Mouse (Mus musculus): ENCODE data around the gene Gm28035.

Gene Gm28035

DNA sequence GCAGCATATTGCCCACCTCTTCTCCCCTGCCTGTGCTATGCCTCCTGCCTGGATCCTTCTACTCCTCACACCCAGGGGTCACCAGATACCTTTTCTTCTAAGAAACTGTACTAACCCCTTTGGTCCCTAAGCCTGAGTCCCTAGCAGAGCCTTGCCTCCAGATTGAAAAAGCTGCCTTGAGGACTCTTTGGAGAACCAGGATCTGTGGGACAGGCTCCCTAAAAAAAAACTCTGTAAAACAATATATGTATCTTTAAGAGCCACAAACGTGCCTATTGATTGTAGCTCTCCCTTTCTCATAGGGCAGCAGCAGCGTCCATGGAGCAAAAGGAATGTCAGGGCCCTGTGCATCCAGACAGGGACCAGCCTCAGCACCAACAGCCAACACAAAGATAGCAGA is at the start of gene Gm28035:
Gene Gm28035, plus strand, starts transcription at position 301 of the 400 bp plus-strand sequence.
- no peak for ATAC-seq (ENCODE audit: low TSS enrichment)

DNA sequence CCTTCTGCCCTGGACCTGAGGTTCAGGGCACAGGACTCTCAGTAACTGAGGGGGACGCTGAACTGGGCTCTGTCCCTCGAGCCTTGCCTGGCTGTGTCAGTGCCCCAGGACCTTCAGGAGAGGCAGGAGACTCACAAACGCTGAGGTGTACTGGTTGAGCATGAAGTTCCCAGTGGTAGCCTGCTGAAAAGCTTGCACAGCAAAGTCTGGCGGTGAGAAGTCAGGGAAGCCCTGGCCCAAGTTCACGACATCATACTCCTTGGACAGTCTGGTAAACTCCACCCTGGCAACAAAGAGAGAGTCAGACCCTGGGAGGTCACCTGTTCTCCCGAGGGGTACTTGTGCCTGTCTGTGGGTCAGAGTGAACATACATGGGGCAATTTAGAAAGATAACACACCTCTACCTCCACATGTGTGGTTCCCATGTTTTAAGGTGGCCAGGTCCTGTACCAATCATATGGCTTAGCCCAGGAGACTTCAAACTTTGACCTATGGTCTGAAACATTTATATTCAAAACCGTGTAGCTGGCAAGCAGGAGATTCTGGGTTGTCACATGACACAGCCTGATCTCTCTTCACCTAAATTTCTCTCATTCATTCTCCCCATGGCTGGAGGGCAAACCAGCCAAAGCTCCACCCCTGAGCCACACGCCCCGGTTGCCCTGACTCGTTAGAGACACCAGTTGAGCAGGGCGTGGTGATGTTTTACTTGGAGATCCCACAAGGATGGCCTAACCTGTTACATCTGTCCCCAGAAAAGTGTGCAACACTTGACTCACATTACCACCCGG is 48.4 kb upstream of the Gm28035 start:
- no peak for ATAC-seq (ENCODE audit: low TSS enrichment)

DNA sequence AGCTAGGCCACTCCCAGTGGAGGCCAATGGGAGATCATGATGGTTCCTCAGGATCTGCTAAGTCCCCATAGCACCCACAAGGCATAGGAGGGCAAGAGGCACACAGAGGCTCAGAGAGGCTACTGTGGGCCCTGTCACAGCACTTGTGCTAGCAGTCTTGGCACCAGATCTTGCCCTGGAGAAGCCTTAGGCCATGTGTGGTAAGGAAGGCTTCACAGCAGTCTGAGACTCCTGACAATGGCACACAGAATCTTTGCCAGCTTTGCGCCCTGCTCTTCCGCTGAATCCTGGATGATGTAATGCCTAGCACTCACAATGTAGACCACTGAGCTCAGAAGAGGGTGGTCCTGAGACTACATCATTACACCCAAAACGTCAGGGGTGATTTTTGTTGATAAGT is 45.7 kb upstream of the Gm28035 start:
- ATAC-seq (ENCODE audit: low TSS enrichment): no peak

DNA sequence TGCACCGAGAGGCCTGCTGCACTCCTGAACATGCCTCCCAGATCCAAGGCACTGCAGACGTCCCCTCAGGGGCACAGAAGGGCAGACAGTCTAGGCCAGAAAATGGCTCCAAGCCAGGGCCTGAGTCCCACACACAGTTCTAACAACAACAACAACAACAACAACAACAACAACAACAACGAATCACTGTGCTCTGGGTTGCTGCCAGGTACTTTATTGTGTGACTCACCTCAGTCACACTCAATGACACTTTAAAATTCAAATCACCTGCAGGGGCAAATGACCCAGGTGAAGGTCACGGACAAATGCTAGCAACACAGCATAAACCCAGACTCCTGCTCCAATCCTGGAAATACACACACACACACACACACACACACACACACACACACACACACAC is 42.3 kb upstream of the Gm28035 start:
- ATAC-seq (ENCODE audit: low TSS enrichment): no peak

DNA sequence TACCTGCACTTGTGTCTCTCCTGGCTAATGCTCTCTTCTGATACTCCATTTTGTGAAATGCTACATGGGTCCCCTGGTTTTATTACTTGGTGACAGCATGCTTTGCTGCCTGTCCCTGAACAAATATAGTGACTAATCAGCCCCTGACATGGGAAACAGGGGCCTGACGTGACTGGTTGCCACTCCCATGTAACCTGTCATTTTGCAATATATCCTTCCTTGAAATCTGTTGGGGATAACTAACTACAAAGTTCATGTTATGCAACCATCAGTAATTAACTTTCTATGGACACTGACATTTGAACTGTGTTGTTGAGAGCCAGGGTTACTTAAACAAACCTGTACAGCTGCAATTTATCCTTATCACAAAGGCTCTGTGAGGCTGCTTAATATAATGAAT is 40.4 kb upstream of the Gm28035 start:
- ATAC-seq (ENCODE audit: low TSS enrichment): no peak

DNA sequence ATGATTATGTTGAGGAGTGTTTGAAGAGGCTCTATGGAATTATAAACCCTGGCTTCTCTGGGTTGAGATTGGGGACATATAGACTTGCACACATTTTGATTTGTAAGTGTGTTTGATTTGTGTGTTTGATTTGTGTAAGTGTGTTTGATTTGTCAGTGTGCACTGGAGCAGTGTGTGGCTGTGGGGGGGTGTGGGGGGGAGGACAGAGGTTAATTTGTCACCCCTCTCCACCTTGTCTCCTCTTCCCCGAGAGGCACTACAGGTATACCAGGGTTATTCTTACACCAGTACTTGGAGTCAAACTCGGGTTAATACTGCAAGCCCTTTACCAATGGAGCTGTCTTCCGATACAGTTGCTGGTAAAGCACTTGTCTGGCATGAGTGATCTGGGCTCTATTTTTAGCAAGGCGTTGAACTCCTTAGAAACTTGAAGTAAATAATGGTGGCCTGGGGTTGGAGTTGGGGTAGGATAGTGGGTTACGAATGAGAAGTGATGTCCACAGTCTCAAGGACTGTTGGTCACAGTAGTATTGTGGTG is 39.9 kb upstream of the Gm28035 start:
- ATAC-seq (ENCODE audit: low TSS enrichment): no peak

DNA sequence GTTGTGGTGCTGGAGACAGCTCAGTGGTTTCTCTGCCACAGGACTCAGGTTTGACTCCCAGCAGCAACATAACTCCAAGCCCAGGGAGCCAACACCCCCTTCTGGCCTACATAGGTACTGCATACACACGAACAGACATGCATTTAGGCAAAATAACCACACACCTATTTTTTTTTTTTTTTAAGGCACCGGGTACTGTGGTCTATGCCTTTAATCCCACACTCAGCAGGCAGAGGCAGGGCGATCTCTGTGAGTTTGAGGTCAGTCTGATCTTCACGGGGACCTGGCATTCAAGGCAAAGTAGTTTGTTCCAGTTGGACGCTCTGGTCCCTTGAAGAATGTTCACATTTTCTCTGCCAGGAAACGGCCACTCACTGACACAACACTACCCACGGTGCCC is 36.9 kb upstream of the Gm28035 start:
- no peak for ATAC-seq (ENCODE audit: low TSS enrichment)

DNA sequence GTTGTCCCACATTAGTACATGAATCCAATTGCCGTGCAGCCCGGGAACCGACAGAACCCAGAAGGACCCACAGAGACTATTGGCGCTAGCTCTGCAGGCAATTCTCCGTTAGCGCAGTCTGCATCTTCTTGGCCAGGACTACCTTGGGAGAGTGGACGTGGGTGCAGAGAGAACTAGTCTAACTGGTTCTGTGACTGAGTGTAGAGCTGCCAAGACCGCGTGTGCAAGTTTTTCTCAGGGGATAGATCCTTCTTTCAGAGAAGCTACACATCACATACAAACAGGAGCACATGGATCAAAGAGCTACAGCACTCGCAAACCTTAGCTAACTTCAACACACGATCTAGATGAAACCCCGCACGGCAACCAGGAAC is 35.1 kb upstream of the Gm28035 start:
- ATAC-seq (ENCODE audit: low TSS enrichment): peak; percentile 75

DNA sequence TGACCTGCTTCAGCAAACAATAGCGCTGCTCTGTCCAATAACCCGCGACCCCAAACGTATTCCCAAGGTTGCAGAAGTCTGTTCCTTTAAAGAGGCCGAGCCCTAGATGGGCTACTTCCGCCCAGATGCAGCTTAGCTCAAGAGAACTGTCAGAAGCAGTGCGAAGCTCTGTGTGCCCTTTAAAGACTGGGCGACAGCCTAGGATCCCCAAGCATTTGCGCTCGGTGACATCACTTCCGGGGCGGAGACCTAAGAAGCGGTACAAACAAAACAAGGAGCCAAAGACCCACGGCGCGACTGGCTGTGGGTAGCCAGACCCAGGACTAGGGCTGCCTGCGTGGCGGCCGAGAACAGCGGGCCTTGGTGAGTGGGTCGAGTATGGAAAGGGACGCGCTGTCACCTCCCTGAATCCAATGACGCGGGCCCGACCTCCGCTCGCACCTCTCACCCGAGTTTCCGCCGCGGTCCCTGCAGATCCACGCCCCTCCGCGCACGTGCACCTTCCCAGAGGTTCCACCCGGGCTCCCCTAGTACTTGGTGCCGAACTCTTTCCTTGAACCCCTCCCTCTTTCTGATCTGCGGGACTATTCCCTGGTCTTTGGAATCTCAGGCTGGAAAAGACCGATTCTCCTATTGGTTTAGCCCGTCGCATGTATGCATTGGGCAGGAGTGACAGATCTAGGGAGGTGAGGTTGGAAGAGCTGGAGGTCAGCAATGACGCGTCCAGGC is 34.6 kb upstream of the Gm28035 start, which contains the start of gene Kyat1:
Gene Kyat1, minus strand, starts transcription at position 219 of the 729 bp plus-strand sequence.
- ATAC-seq (ENCODE audit: low TSS enrichment): peak; percentile 99

DNA sequence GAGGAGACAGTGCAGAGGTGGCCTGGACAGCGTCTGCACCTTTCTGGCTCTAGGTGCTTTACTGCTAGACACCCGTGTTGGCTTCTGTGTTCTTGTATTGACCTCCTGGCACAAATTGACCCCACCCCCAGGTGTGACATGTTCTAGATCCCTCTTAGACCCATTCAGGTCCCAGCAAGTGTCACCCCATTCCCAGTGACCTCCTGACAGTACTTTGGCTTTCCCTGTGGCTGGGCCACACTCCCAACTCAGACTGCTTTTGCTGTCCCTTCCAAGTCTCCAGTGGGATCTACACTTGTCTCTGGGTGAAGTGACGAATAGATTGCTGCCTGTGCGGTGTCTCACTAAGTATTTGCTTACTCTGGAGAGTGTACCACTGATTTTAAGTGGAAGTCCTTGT is 33.0 kb upstream of the Gm28035 start:
- no peak for ATAC-seq (ENCODE audit: low TSS enrichment)

DNA sequence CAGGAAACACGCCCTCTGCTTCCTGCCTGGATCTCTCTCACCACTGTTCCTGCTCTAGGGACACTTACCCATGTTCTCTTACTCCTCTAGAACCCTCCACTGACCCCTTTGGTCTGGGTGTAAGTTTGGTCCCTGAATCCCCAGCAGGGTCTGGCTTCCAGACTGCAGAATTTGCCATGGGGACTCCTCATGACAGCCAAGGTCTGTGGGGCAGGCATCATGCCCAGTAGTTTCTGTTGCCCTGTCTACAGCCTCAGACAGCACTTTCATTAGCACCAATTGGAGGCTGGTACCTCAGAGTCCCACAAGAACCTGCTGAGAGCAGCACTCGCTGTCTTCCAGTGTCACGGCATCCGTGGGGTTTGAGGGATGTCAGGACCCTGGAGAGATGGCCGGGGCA is 32.5 kb upstream of the Gm28035 start:
- ATAC-seq (ENCODE audit: low TSS enrichment): no peak

DNA sequence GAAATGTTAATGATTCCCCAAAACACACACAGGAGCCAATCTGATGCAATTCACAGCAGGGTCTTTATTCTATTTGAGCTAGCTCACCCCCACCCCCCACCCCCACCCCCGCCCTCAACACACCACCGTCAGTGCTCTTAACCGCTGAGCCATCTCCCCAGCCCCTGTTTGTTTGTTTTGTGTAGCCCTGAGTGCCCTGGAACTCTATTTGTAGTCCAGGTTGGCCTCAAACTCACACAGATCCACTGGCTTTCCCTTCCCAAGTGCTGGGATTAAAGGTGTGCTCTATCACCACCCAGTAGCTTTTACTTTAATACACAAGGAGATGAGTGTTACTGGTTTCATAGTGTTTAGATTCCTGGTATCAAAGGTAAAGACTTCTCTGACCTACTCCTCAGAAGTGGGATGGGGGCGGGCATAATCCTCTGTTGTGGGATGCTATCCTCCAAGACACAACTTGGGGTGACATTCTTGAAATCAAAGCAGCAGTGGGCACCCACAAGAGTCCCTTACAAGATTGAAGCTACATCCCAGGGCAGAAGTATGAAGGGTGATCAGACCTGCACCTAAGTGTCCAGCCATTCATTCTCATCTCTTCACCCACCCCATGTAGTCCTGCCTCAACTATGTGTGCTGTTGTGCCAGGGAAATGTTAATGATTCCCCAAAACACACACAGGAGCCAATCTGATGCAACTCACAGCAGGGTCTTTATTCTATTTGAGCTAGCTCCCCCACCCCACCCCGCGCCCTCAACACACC is 28.8 kb upstream of the Gm28035 start:
- no peak for ATAC-seq (ENCODE audit: low TSS enrichment)

DNA sequence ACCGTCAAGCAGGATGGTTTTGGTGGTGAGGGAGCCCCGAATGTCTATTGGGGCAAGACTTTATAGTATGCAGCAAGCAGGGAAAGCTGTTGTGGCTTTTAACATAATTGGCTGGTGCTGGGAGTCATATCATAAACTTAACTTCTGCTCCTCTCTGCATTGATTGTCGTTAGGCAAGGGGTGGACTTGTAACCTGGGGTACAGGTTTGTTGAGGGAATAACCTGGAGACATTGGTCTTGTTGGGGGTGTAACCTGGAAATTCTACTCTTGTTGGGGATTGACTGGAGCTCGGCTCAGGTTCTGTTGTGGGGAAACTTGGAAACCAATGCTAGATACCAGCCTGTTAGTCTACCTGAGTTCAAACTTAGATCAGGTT is 28.2 kb upstream of the Gm28035 start:
- ATAC-seq (ENCODE audit: low TSS enrichment): no peak

DNA sequence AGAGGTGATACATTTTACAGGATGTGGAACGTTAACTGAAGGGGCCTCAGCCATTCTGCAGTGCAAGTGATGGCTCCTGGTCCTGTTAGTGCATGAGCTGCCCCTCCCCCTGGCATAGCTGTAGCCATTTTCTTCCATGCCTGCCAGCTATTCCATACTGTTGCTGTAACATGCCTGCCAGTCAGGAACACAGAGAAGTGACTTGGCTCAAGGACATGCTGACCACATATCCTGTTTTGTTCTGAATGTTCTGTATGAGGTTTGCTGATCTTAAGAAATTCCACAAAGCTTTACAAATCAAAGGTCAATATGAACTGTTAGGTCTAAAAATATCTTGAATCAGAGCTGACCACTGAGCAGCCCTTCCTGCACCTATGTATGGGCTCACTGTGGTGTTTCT is 27.4 kb upstream of the Gm28035 start:
- ATAC-seq (ENCODE audit: low TSS enrichment): no peak

DNA sequence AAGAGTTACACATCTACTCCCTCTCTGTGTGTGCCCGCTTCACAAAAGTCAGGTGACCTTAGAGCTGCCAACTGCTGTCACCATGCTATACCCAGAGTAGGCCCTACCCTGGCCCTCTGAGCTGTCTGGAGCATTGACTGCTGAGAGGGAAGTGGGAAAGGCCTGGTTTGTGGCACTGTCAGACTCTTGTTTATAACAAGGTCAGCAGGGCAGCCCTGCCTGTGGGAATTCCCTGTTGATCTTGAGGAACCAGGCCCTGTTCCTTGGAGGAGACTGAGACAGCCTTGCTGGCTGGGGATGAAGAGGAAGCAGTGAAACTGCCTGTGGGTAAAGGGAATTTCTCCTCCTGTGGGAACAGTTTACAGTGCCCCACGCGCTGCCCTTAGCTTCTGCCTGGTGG is 25.6 kb upstream of the Gm28035 start:
- ATAC-seq (ENCODE audit: low TSS enrichment): no peak

DNA sequence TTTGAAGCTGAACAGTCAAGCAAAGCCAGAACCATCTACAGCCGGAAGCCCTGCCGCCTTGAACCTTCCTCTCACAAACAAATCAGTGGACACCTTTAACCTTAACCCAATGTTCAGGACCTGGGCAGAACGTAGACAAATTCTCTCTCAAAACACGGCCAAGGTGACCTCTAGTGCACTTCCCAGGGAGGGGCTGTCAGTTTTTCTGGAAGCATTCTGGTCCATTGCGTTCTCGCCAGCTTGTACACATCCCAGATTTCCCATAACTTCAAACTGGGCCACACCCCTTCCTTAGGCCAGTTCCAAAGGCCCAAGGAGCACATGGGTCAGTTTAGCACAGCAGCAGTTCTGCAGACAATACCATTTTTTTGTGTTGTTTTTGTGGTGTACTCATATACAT is 24.9 kb upstream of the Gm28035 start:
- no peak for ATAC-seq (ENCODE audit: low TSS enrichment)

DNA sequence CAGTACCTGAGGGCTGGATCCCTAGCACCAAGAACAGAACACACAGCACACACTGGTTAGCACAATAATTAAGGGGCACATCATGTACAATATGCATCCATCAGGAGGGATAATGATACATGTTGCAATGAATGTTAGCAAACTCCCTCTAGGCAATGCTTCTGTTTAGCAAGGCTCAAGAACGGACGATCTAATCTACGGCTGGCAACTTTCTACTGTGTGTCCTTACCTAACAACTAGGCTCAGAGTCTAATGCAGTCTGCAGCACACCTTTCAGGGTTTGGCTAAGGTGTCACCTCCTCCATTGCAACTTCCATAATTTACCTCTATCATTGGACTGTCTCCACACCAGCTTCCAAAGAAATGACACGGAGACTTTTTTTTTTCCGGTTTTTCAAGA is 24.1 kb upstream of the Gm28035 start:
- ATAC-seq (ENCODE audit: low TSS enrichment): no peak

DNA sequence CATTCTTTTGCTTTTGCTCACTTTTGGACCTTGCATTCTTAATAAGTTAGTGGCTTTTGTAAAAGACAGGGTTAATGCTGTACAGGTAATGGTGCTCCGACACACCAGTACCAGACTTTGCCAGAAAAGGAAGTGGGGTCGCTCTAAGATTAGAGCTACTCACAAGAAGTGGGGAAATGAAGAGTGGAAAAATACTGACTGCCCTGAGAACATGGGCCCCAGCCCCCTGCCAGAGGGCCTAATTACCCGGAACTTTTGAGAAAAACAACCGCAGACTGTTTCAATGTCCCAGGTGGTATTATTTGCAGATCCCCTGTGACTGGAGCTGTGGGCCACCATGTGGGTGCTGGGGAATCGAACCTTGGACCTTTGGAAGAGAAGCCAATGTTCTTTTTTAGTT is 4.8 kb upstream of the Gm28035 start:
- ATAC-seq (ENCODE audit: low TSS enrichment): no peak

DNA sequence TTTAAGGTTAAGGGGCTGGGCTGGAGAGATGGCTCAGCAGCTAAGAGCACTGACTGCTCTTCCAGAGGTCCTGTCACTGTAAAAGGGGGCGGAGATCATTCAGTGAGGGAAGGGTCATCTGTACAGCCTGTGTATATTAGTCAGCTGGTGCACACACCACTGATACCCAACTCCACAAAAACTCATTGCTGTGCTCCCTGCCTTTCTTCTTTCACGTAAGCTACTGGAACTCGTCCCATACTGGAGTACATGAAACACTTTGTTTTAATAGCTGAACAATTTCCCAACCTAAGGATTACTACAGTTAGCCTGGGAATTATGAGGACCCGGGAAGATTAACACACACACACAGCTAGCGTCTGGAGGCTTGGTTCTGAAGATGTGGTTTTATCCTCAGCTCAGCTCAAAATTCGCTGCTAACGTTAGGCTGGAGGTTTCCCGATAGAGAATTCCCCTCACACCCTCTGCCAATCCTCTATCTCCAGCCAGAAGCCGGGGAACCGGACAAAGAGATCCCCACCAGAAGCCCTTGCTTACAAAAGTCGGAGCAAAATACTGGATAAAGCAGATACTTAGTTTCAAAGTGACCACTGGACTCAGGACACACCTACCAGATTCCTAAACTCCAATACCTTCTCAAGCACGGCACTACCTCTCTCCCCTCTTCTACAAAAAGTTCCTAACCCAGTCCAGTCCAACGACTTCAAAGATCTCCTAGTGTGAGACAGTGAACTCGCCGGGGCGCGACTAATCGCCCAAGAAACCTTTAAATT is 3.8 kb upstream of the Gm28035 start:
- ATAC-seq (ENCODE audit: low TSS enrichment): no peak

DNA sequence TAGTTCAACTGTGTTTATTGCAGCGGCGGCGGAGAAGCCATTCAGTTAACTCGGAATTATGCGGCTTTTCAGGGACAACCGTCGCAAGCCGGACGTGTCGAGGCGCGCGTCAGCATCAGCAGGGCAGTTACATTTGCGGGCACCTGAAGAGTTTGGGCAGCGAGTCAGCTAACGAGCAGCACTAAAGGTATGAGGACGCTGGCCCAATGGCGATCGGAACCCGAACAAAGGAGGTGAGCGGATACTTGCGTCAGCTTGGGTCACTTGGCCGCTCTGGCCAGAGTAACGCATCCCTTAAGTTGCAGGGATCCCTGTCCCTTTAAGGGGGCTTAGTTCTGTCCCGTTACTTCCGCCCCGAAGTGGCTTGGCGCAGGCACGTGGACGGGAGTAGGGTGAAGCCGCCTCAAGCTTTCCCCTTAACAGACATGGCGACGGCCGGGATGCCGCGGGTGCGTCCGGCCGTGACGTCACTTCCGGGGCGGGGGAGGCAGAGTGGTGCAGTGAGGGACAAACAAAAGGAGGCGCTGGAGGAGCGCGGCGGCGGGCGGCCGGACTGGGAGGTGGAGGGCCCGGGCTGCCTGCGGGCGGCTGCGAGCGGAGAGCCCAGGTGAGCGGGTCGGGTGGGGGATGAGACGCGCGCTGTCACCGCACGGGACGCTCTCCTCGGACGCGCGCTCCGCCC is 3.0 kb upstream of the Gm28035 start, which contains the start of gene Lrrc8a:
Gene Lrrc8a, plus strand, starts transcription at position 517 of the 682 bp plus-strand sequence.
- ATAC-seq (ENCODE audit: low TSS enrichment): peak; percentile 94

DNA sequence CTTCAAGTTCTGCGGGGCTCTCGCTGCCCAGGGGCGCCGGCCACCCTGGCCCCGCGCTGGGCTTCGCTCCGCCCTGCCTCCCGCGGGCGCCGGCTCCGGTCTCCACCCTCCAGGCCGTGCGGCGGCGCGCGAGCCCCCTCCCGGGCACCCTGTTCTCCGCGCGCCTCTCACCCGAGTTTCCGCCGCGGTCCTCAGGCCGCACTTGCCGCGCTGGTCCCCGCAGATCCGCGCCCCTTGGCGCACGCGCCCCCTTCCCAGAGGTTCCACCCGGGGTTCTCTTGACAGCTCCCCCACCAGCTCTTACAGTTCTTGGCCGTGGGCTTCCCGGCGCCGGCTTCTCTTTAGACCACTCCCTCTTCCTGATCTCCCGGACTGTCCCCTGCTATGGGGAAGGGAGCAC is 2.5 kb upstream of the Gm28035 start:
- ATAC-seq (ENCODE audit: low TSS enrichment): peak; percentile 49

All from frontal cortex, adult (tissue).